Mouse (Mus musculus) heart, embryonic 16.5 days (tissue): ENCODE data around the gene Fam122a. TPM values are rescaled to one million over a fixed set of nuclear protein-coding genes. Genes with fewer than 3 reads are reported as not detected.

Experiments used
- ATAC-seq: fragments of 200-750 bp; cut with Nextera tagmentation; replicated peaks from 2 replicates; pipeline ENCODE4 v1.8.0; 2017; ENCODE audit warnings: moderate number of reproducible peaks; ENCODE audit not compliant: insufficient read depth, low FRiP score; ENCODE audit errors: extremely low read depth
- H3K27ac ChIP-seq: fragments of 300-500 bp; sonication (generic); 2 replicates; pipeline ENCODE4 v1.5.1; 2014; ENCODE audit warnings: mild to moderate bottlenecking, low read length, control low read depth, moderate library complexity
- H3K27me3 ChIP-seq: fragments of 300-500 bp; sonication (generic); 2 replicates; pipeline ENCODE4 v1.6.1; 2014; ENCODE audit warnings: low read length, mixed read lengths; ENCODE audit not compliant: control insufficient read depth, insufficient read depth
- H3K36me3 ChIP-seq: fragments of 300-500 bp; sonication (generic); 2 replicates; pipeline ENCODE4 v1.6.1; 2014; ENCODE audit not compliant: control insufficient read depth, insufficient read depth
- H3K4me1 ChIP-seq: fragments of 300-500 bp; sonication (generic); 2 replicates; pipeline ENCODE4 v1.6.1; 2014; ENCODE audit warnings: low read length, mixed read lengths; ENCODE audit not compliant: control insufficient read depth, insufficient read depth
- H3K4me2 ChIP-seq: fragments of 300-500 bp; sonication (generic); 2 replicates; pipeline ENCODE4 v1.6.1; 2014; ENCODE audit warnings: low read depth, mild to moderate bottlenecking, control low read depth, low read length
- H3K4me3 ChIP-seq: fragments of 300-500 bp; sonication (generic); 2 replicates; pipeline ENCODE4 v1.5.1; 2014; ENCODE audit warnings: mild to moderate bottlenecking, control low read depth, low read length
- H3K9ac ChIP-seq: fragments of 300-500 bp; sonication (generic); 2 replicates; pipeline ENCODE4 v1.6.1; 2014; ENCODE audit warnings: low read length, control low read depth
- H3K9me3 ChIP-seq: fragments of 300-500 bp; sonication (generic); replicated peaks from 2 replicates; pipeline ENCODE4 v1.6.1; 2016; ENCODE audit warnings: low read length; ENCODE audit not compliant: control insufficient read depth
- WGBS: fragments of 180-500 bp; shearing (Covaris S2); extraction: QIAGEN DNeasy Blood & Tissue Kit; methylation state at CpG from one replicate; pipeline ENCODE4 v1.1.7; 2014; 5-methylcytosine and 5-hydroxymethylcytosine counted together
- polyA plus RNA-seq: library from polyadenylated mRNA; unstranded; fragments of >200 nt; fragmentation: Nextera tagmentation; extraction: Ambion mirVana; gene quantifications from 2 replicates; pipeline ENCODE4 v1.2.1, GENCODE M21; 2015

Fam122a gene
- polyA plus RNA-seq, 1 experiment from 2014 or later, result 43.4 TPM

DNA sequence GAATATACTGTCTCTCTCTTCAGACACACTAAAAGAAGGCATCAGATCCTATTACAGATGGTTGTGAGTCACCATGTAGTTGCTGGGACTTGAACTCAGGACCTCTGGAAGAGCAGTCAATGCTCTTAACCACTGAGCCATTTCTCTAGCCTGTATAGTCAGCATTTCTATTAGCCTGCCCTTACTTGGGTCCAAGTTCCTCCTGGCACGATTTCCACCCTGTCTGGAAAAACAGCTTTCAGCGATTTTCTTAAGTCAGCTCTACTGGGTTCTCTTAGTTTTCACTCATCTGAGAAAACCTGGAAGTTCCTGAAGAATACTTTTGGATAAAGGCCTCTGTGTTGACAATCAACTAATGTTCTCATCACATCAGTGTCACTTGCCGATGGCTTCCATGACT, 22.1 kb upstream of the Fam122a start:
- Histone ChIP-seq H3K4me1 (peaks cover 3% of the 10 kb centered on the region; the same call in 1 of the 2 replicates), H3K36me3 (no peaks in the 10 kb centered on the region), H3K9ac (no peak overlapping the region), H3K4me3 (no peak overlapping the region), H3K27ac (no peak overlapping the region), H3K4me2 (no peak overlapping the region), H3K9me3 (no peaks in the 10 kb centered on the region), H3K27me3 (no peaks in the 10 kb centered on the region)
- WGBS, result 78% methylated on average over 3 of the region's 3 CpGs
- ATAC-seq, result no peak

DNA sequence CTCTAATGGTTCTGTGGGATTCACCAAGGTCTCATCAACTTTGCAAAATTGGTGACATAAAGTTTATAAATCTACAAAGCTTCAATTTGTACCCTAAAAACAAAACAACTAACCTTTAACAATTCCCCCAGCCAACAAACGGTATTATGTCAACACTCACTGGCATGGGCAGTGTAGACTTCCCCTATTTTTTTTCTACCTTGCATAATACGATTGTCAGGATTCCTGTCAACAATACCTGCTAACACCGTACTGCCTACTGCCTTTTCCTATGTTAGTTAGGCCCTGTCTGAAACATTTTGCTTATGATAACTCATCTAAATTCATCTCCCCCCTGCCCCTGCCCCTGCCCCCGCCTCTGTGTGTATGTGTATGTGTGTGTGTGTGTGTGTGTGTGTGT, 16.7 kb upstream of the Fam122a start:
- Histone ChIP-seq H3K4me3 (no peak overlapping the region), H3K4me2 (no peak overlapping the region), H3K9me3 (no peaks in the 10 kb centered on the region), H3K4me1 (peaks cover 12% of the 10 kb centered on the region), H3K27ac (no peak overlapping the region), H3K9ac (no peak overlapping the region), H3K36me3 (no peaks in the 10 kb centered on the region), H3K27me3 (no peaks in the 10 kb centered on the region)
- WGBS, result 79% methylated on average over 4 of the region's 4 CpGs
- no peak for ATAC-seq

DNA sequence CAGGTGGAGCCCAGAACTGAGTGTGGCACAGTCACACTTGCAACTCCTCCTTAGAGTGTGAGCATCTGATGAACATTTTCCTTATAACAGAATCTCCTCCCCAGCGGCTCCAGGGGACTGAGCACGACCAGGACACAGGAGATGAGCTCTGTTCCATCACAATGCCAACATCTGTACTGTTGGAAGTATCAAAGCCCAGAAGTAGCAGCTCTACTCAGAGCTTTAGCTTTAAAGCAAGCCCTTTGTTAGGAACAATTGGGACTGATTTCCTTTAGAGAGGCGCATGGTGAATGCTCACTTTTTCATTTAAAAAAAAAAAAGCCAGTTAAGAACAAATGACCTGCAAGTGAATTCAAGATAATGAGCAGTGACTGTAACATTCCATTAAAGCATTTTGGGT, 14.7 kb upstream of the Fam122a start:
- Histone ChIP-seq H3K27ac (no peak overlapping the region), H3K4me3 (no peak overlapping the region), H3K9me3 (no peaks in the 10 kb centered on the region), H3K27me3 (no peaks in the 10 kb centered on the region), H3K4me2 (no peak overlapping the region), H3K4me1 (peaks cover 21% of the 10 kb centered on the region), H3K36me3 (no peaks in the 10 kb centered on the region), H3K9ac (no peak overlapping the region)
- no peak for ATAC-seq
- WGBS, result 67% methylated on average over 3 of the region's 3 CpGs

DNA sequence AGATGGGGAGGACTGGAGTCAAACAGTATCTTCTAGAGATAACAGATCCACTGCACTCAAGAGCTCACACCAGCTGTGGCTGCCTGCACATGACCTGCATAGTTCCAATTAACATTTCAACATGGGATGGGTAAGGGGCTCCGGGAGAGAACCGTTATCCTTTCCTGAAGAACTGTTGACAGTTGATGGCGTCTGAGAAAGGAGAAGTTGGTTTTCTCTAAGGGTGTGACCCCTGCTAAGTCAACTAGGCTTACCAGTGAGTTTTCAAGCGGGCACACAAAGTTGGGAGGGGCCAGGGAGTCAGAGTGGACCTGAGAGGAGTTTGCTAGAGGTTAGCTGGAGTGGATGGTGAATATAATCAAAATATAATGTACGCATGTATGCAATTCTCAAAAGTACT, 13.1 kb upstream of the Fam122a start:
- no peak overlapping the region for H3K4me2 ChIP-seq
- H3K9me3 ChIP-seq, result no peaks in the 10 kb centered on the region
- 35% methylated on average over 5 of the region's 5 CpGs for WGBS
- no peaks in the 10 kb centered on the region for H3K36me3 ChIP-seq
- H3K4me1 ChIP-seq, result peaks cover 21% of the 10 kb centered on the region
- H3K4me3 ChIP-seq, result no peak overlapping the region
- ATAC-seq, result no peak
- H3K27me3 ChIP-seq, result no peaks in the 10 kb centered on the region
- H3K27ac ChIP-seq, result no peak overlapping the region
- no peak overlapping the region for H3K9ac ChIP-seq

DNA sequence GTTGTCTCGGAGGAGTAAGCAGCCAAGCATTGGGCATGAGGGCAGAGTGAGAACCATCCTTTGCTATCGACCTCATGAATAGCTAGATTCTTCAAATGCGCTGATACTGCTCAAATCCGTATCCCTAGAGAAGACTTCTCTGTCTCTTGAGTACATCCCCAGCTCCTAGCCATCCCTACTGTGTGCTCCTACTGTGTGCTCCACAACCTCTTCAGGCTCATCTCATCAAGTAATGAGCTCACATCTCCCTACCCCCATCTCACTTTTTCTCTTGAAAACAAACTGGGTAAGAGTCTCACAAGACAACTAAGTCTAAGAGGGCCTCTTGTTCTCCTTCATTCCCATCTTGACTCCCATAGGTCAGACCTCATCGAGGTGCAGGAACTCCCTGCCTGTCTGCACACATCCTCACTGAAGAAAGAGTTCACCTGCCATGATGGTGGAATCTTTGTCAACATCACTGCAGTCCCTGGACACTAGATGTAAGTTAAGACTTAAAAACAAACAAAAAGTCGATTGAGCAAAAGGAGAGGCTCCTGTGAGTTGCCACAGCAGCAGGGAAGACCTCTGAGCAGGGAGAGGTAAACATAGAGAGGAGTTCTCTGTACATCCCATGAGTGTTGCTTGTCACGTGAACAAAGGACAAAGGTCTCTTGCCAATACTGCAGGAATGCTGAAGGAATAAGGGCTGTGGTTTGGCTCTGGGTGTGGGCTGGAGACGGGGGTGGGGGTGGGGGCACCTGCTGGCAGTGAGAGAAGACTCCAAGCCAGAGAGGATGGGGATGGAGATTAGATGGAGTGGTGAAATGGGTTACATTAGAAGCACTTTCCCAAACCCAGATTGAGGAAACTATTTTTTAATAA, 9.5 kb upstream of the Fam122a start:
- no peaks in the 10 kb centered on the region for H3K36me3 ChIP-seq
- no peak overlapping the region for H3K27ac ChIP-seq

DNA sequence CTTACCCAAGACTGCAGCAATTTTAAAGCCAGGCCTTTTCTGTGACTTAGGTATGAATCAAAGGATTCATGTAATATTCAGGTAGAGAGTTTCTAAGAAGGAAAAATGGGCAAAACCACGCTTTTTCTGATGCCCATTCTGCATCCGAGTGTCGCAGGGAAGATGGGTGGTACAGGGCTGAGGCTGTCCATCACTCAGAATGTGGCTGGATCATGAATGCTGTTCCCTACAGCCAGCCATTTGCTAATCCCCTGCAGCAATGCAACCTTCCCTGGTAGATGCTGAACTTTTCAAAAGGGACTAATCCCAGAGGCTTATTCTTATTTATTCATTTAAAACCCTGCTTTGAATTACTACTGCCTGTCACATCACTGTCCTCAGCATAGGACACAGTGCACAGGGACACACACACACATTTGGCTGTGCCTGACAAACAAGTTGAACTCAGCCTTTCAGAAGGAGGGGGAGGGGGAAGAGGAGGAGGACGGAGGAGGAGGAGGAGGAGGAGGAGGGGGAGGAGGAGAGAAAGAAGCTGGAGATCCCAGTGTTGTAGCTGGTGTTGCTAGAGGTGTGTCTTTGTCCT, 7.5 kb upstream of the Fam122a start:
- 87% methylated on average over 3 of the region's 4 CpGs for WGBS

More for the DNA sequence above, 9.5 kb upstream of the Fam122a start:
- Histone ChIP-seq H3K9ac (no peak overlapping the region), H3K4me3 (no peak overlapping the region), H3K4me1 (peaks cover 21% of the 10 kb centered on the region), H3K4me2 (no peak overlapping the region), H3K9me3 (no peaks in the 10 kb centered on the region), H3K27me3 (no peaks in the 10 kb centered on the region)
- ATAC-seq, result no peak
- WGBS, result 74% methylated on average over 8 of the region's 8 CpGs

DNA sequence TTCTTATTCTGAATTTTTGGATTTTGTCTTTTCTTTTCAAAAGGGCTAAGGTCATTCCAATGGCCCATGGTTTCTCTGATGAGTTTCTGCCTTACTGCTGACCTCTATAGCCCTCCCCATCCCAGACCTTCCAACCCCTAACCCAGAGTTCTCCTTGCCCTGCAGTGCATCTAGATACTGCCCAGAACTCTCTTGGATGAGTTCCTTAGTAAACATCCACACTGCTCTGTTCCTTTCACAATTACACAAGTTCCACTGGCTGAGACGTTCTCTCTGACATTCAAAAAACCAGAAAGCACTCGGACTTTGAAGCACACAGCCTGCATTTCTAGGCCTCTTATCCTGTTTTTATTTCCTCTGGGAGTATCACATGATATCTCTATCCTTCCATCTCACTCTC, 3.8 kb upstream of the Fam122a start:
- Histone ChIP-seq H3K4me2 (no peak overlapping the region), H3K27ac (no peak overlapping the region), H3K4me3 (no peak overlapping the region), H3K4me1 (peaks cover 3% of the 10 kb centered on the region; the same call in 1 of the 2 replicates), H3K9me3 (no peaks in the 10 kb centered on the region), H3K27me3 (no peaks in the 10 kb centered on the region), H3K9ac (no peak overlapping the region), H3K36me3 (no peaks in the 10 kb centered on the region)
- ATAC-seq, result no peak
- 43% methylated on average over 2 of the region's 2 CpGs for WGBS

More for the DNA sequence above, 7.5 kb upstream of the Fam122a start:
- H3K27ac ChIP-seq, result no peak overlapping the region
- H3K4me2 ChIP-seq, result no peak overlapping the region
- H3K9me3 ChIP-seq, result no peaks in the 10 kb centered on the region
- no peaks in the 10 kb centered on the region for H3K27me3 ChIP-seq
- no peak overlapping the region for H3K9ac ChIP-seq
- no peak for ATAC-seq
- H3K36me3 ChIP-seq, result no peaks in the 10 kb centered on the region
- peaks cover 11% of the 10 kb centered on the region for H3K4me1 ChIP-seq
- H3K4me3 ChIP-seq, result no peak overlapping the region

DNA sequence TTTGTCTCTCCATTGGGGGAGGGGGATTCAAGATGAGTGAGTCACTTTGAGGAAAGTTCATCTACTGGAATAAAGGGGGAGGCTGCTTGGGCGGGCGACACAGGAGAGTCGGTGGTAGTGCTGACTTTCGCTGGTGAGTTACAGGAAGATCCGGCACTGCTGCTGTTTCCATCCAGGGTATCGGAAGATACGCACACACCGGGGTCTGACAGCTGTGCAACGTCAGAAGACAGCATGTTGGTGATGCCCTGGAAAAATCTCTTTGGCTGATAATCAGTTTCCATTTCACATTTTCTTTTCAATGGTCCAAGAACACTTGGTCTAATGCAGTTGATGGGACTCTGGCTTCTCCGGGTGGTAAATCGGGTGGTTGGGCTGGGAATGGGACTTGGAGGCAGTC, 695 bp downstream of the Fam122a start:
- peaks cover 13% of the 10 kb centered on the region for H3K4me1 ChIP-seq
- H3K4me3 ChIP-seq, result peak overlapping the region; percentile 93
- H3K9ac ChIP-seq, result peak overlapping the region; percentile 97
- H3K9me3 ChIP-seq, result no peaks in the 10 kb centered on the region
- no peak for ATAC-seq
- H3K4me2 ChIP-seq, result peak overlapping the region; percentile 65
- WGBS, result 1% methylated on average over 11 of the region's 11 CpGs
- H3K27me3 ChIP-seq, result no peaks in the 10 kb centered on the region
- peak overlapping the region; percentile 96 for H3K27ac ChIP-seq
- H3K36me3 ChIP-seq, result 0 out of 2 replicates have a peak, but pooled peaks cover 5% of the 10 kb centered on the region

DNA sequence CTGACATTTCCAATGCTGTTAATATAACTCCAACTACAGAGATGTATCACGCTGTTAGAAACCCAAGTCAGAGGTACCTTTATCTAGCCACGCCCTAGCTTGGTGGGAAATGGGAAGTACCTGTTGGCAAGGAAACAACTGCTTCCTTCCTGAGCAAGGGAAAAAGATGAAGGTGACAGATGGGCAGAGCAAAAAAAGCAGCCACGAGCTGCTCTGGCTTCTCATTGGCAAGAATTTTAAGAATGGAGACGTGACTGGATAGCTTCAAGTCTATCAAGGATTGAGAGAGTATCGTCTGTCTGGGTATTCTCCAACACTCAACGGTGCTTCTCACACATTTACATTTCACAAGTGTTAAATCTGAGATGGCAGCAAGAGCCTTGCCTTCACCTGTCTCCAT, 1.9 kb downstream of the Fam122a start:
- no peak overlapping the region; the same call in 1 of the 2 replicates for H3K27ac ChIP-seq
- peaks cover 13% of the 10 kb centered on the region for H3K4me1 ChIP-seq
- no peaks in the 10 kb centered on the region for H3K27me3 ChIP-seq
- H3K4me2 ChIP-seq, result peak overlapping the region; percentile 56
- H3K36me3 ChIP-seq, result 0 out of 2 replicates have a peak, but pooled peaks cover 5% of the 10 kb centered on the region
- H3K9ac ChIP-seq, result peak overlapping the region; percentile 52
- H3K9me3 ChIP-seq, result no peaks in the 10 kb centered on the region
- WGBS, result 39% methylated on average over 6 of the region's 6 CpGs
- ATAC-seq, result no peak
- peak overlapping the region; percentile 22 for H3K4me3 ChIP-seq
